Mouse (Mus musculus): Measurements from ENCODE around the gene Lin37.

Lin37 gene

GRCm38 (mm10) chr7:30586455-30587020, 26.9 kb upstream of the Lin37 start:
- DNase-seq (ENCODE audit: low spot score in 2 of 2): no peak

- no peak for DNase-seq (ENCODE audit: low spot score in 2 of 2)
Observed at GRCm38 (mm10) chr7:30585170-30585569, 25.5 kb upstream of the Lin37 start.

GRCm38 (mm10) chr7:30584339-30584738, 24.7 kb upstream of the Lin37 start:
- no peak for DNase-seq (ENCODE audit: low spot score in 2 of 2)

- no peak for DNase-seq (ENCODE audit: low spot score in 2 of 2)
Observed at GRCm38 (mm10) chr7:30581547-30581946, 21.9 kb upstream of the Lin37 start.

- DNase-seq (ENCODE audit: low spot score in 2 of 2): no peak
Observed at GRCm38 (mm10) chr7:30579950-30580349, 20.3 kb upstream of the Lin37 start.

- no peak for DNase-seq (ENCODE audit: low spot score in 2 of 2)
Observed at GRCm38 (mm10) chr7:30572969-30573368, 13.3 kb upstream of the Lin37 start.

- DNase-seq (ENCODE audit: low spot score in 2 of 2): no peak
Observed at GRCm38 (mm10) chr7:30572389-30572788, 12.8 kb upstream of the Lin37 start.

- no peak for DNase-seq (ENCODE audit: low spot score in 2 of 2)
Observed at GRCm38 (mm10) chr7:30567555-30567954, 7.9 kb upstream of the Lin37 start.

GRCm38 (mm10) chr7:30566033-30566432, 6.4 kb upstream of the Lin37 start:
- no peak for DNase-seq (ENCODE audit: low spot score in 2 of 2)

- DNase-seq (ENCODE audit: low spot score in 2 of 2): no peak
Observed at GRCm38 (mm10) chr7:30564970-30565571, 5.4 kb upstream of the Lin37 start, which contains the start of gene Igflr1. Gene Igflr1, plus strand, starts transcription at chr7:30565427.

GRCm38 (mm10) chr7:30563906-30564280, 4.3 kb upstream of the Lin37 start:
- peak; percentile 53 to 54 for DNase-seq (ENCODE audit: low spot score in 2 of 2)

GRCm38 (mm10) chr7:30563117-30563905, 3.7 kb upstream of the Lin37 start, which contains the start of the genes U2af1l4, Gm49396 and Psenen:
Gene U2af1l4, plus strand, starts transcription at chr7:30563301.
Gene Gm49396, plus strand, starts transcription at chr7:30563344.
Gene Psenen, minus strand, starts transcription at chr7:30563627.
- DNase-seq (ENCODE audit: low spot score in 2 of 2): peak; percentile 94 to 96

- no peak for DNase-seq (ENCODE audit: low spot score in 2 of 2)
Observed at GRCm38 (mm10) chr7:30562526-30563116, 3.0 kb upstream of the Lin37 start.

GRCm38 (mm10) chr7:30560296-30560695, 658 bp upstream of the Lin37 start:
- DNase-seq (ENCODE audit: low spot score in 2 of 2): no peak

GRCm38 (mm10) chr7:30558656-30559442, 789 bp downstream of the Lin37 start:
- no peak for DNase-seq (ENCODE audit: low spot score in 2 of 2)

GRCm38 (mm10) chr7:30557901-30558514, 1.6 kb downstream of the Lin37 start:
- no peak for DNase-seq (ENCODE audit: low spot score in 2 of 2)

- DNase-seq (ENCODE audit: low spot score in 2 of 2): peak in 1 of 2 experiments; percentile 34
Observed at GRCm38 (mm10) chr7:30556894-30557536, 2.6 kb downstream of the Lin37 start.

GRCm38 (mm10) chr7:30553810-30554584, 5.6 kb downstream of the Lin37 start:
- DNase-seq (ENCODE audit: low spot score in 2 of 2): no peak

- no peak for DNase-seq (ENCODE audit: low spot score in 2 of 2)
Observed at GRCm38 (mm10) chr7:30553021-30553589, 6.5 kb downstream of the Lin37 start.

Measured in natural killer cell, adult 2 months (primary cell).